Mouse (Mus musculus) urinary bladder, adult 18-20 months (tissue): Measurements from ENCODE around the gene Ptprn2.

Source experiments
- DNase-seq, 2 experiments: peaks; one replicate each; pipeline ENCODE4 v3.0.0; 2022; ENCODE audit warnings: low spot score in 2 of 2, mixed read lengths in 2 of 2

Ptprn2 gene

DNA sequence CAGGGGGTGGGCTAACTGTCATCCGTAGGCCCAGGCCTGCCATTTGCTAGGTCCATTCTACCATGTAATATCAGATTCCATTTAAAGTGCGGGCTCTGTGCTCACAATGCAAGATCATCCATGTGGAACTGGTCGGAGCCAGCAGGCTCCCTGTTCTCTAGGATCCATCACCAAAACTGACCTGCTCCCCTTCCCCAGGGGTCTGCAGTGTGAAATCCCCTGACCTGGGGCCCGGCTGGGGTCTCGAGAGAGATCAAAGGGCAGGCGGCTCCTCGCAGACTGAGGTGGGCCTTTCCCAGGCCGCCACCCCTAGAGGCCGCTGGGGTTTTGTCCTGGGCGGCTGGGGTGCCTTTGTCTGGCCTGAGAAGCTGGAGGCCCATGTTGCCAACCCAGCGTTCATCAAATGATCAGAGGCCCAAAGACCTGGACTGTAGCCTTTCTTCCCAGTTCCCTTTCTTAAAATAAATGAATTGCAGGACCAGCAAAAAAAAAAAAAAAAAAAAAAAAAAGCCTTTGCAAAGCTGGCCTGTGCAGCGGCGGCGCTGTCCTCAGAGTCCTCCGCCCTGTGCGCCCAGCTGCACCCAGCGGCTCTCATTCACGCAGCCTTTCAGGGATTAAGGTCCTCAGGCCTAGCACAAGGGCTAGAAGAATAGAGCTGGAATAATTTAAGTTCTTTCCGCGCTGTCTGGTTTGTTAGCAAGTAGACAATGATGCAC is 771.8 kb downstream of the Ptprn2 start:
- DNase-seq = no peak

GRCm38 (mm10) chr12:117257921-117258497 is 772.5 kb downstream of the Ptprn2 start:
- no peak for DNase-seq

GRCm38 (mm10) chr12:117260391-117261164 is 775.1 kb downstream of the Ptprn2 start:
- DNase-seq = no peak

DNA sequence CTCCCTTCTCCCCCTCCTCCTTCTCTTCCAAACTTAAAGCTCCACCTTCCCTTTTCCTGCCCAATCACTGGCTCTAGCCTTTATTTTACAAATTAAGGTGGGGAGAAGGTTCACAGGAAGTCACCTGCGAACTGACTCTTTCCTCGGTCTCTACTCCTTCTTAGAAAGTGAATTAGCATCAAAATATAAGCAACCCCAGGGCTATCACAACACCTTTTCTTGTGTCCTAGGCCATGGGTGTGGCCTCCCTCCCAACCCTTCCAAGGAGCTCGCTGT is 775.6 kb downstream of the Ptprn2 start:
- no peak for DNase-seq

DNA sequence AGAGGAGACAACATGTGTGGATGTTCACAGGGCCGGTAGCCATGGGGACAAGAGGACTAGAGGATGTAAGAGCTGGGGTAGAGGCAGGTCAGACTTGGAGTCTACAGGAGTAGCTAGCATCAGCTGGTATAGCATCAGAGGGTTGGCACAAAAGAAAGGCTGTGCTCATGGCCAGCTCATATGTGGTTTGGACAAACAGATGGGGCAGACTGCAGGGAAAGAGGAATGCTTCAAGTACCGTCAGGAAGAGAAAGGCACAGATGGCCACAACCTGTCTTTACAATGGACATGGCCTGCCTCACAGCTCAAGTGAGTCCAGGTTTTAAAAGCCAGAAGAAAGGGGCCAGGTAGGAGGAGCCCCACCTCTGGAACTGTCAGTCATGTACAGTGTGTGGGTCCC is 776.5 kb downstream of the Ptprn2 start:
- DNase-seq = no peak

- DNase-seq = no peak
Observed at GRCm38 (mm10) chr12:117263081-117263480, 777.6 kb downstream of the Ptprn2 start.

- no peak for DNase-seq
Observed at GRCm38 (mm10) chr12:117265211-117265610, 779.7 kb downstream of the Ptprn2 start.

DNA sequence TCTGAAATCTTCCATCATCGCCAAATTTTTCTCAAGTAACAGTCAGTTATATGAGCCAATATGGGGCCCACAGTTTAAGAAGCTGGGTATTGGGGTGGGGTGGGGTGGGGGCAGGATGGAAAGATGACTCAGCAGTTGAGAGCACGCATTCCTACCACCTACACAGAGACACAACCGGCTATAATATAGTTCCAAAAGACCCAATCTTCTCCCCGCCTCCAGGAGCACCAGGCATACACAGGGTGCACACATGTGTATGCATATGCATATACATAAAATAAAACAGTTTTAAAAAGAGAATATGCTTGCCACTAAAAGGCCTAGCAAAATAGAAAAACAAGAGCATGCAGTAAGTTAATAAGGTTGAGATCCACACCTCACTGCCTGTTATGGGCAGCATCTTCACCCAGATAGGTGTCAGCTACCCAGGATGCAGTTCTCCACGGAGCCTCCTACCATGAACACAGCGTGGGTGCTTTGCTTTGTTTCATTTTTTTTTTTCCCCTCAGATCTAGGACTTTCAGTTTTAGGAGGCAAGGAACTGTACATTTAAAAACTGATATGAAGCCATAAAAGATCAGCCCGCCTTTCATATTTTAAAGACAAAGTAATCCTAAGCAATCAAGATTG is 783.1 kb downstream of the Ptprn2 start:
- no peak for DNase-seq

- DNase-seq = no peak
Observed at GRCm38 (mm10) chr12:117269310-117269709, 783.8 kb downstream of the Ptprn2 start.

- DNase-seq = no peak
Observed at GRCm38 (mm10) chr12:117270199-117270598, 784.7 kb downstream of the Ptprn2 start.

DNA sequence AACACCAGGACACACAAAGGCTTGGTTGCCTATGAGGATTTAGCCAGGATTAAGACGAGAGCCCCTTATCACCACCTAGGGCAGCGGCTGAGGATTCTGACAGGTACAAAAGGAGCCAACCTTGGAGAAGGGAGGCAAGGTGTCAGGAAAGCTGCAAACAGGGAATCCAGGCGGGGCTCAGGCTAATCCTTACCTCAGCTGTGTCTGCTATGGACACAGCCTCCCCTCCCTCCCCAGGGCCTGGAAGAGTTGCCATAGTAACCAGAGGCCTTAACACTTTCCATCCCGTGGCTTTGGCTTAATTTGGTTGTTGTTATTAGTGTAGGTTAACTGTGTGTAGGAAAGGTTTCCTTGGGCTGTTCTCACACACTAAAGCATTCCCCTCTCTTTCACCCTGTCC is 787.6 kb downstream of the Ptprn2 start:
- no peak for DNase-seq

DNA sequence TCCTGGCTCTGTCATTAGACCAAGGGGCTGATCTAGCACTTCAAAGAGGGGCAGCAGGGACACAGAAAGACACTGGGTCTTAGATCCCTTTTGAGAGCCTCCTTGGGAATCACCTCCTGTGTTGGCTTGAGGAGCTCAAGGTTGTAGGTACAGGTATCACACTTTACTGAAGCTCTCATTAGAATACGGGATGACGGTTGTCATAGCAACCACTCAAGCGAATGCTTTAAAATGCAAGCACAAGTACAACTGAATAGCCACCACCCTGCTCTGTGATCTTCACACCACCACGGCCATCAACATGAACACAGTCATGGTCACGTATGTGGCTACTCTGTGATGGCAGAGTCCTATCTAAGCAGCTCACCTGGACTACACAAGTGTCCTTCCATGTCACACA is 789.1 kb downstream of the Ptprn2 start:
- no peak for DNase-seq

DNA sequence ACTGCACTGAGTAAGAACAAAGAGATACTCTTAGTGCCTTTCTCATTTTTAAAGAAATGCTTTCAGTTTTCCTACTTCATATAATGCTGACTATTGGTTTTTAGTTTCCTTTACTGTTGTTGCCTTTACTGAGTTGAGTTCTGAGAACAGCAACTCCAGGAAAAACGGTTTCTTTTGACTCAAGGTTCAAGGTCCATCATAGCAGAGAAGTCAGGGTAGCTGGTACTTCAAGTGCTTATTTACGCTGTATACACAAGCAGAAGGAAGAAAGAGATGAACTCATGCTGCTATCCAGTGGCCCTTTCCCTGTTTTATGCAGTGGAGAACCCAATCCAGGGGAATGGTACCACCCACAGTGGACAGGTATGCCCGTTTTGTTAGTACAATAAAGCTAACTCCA is 795.3 kb downstream of the Ptprn2 start:
- no peak for DNase-seq

DNA sequence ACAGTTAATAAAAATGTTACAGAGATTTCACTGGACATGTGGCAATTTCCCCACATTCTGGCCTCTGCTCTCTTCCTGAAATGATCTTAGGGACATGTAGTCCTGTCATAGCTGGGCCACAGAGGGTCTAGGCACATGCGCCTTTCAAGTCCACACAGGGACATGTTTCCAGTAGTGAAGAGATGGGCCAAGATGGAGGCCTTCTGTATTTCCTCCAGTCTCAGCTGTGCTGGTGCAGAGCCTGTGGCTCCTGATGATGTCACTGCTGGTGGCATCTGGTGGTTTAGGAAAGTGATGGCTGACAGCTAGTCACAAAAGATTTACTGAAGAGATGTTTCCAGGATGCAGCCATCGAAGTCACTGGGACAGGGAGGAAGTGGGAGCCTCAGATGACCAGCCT is 797.1 kb downstream of the Ptprn2 start:
- no peak for DNase-seq

- DNase-seq = no peak
Observed at GRCm38 (mm10) chr12:117287456-117287855, 801.9 kb downstream of the Ptprn2 start.

DNA sequence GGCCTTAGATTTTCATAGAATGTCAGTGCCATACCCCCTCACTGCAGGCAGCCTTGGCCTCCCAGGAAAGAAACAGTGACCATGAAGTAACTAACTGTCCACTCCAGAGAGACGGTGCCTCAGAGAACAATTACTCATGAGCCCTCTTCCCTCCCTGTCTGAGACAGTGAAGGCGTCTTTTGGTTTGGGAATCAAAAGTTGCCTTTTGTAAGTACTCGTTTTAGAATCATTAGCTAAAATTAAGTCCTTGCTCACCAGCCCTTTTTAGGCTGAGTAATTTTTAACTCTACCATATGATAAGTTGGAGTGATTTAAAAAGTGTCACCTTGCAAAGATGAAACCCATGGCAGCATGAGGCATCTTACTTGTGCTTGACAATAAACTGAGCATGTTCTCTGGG is 806.4 kb downstream of the Ptprn2 start:
- DNase-seq = no peak

DNA sequence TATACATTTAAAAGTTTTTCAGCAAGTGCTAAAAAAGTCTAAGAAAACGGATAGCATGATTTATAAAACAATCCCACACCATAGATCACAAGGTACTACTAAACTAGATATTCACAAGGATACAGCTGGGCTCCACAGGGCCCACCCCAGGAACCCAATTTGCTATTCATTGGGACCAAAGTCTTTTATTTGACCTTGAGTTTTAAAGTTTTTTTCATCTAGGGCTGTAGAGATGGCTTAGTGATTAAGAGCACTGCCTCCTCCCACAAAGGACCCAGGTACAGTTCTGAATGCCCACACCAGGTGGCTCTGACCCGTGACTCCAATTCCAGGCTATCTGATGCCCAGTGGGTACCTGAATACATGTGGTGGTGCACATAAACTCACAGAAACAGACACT is 811.3 kb downstream of the Ptprn2 start:
- no peak for DNase-seq

DNA sequence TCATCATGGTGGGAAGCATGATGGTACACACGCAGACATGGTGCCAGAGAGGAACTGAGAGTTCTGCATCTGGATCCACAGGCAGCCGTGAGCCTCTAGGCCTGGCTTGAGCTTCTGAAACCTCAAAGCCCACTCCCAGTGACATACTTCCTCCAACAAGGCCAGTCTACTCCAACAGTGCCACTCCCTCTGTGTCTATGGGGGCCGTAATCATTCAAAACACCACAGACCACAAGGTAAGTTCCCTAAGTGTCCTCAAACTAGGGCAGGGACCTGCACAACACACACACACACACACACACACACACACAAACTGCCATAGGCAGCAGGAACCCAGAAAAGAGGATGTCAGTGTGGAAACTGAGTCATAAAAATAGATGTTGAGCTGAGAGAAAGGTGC is 813.6 kb downstream of the Ptprn2 start:
- no peak for DNase-seq

DNA sequence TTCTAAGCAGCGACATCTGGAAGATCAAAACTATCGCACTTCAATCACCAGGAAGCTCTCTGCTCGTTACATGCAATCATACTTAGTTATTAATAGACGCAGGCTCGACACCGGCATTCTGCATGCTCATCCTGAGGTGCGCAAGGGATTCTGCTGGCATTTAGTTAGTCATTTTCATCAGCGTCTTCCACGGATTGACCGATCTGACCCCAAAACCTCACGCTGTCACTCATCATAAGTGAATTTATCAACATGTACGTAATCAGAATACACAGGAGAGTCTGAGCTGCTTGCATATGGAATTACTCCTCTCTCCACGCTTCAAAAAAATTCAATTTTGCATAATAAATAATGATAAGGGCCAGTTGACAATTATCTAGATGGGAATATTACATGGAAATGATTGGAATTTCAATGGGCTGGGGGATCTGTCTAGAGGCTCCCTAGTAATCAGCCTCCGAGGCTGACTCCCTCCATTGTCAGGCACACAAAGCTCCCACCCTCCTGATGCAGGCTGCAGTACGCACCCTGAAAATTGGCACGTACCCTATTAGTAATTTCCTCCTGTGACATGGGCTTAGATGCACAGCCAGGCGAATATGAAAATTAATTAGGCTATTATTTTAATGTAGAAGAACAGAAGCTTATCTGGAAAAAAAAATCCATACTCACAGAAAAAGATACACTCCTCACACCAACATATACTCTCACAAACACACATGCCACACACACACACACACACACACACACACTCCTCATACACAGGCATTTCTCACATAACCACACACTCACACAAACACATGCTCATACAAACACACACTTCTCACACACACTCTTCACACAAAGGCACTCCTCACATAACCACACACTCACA is 819.5 kb downstream of the Ptprn2 start:
- no peak for DNase-seq

- no peak for DNase-seq
Observed at GRCm38 (mm10) chr12:117305625-117306105, 820.1 kb downstream of the Ptprn2 start.

- no peak for DNase-seq
Observed at GRCm38 (mm10) chr12:117312079-117312478, 826.6 kb downstream of the Ptprn2 start.

DNA sequence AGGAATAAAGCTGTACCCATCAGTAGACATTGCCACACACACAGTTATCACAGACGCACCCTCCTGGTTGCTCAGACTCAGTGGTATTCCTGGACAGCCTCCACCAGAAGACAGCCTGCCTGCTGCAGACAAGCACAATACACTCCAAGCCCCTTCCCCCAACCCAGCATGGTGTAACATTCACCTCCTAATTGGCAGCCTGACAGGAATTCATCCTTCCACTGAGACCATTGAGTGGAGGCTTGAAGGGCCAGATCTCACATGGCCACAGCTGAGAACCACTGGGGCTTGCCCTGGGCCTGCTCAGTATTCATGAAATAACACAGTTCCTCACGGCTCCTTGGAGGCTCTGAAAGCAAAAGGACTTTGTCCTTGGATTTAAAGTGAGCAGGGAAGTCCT is 829.5 kb downstream of the Ptprn2 start:
- no peak for DNase-seq
